In the genomic region with DNA sequence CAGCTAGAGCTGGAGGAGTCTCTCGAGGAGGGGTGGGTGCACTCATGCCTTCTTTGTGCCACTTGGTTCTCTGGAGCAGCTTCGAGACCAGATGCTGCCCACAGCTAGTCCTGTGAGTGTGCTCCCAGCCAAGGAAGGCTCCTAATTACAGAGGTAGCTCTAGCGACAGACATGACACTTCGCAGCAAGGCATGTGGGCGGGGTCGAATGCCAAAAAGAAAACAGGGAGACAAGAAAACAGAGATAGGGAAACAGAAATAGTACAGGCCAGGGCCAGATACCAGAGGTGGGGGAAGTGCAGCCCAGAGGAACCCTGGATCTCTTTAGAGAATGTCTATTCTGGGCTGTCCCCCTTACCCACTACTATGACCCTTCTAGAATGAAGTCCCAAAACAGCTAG, we compare ENCODE assay signal across 11 mouse cellular contexts. TPM values are rescaled to one million over a fixed set of nuclear protein-coding genes. Genes with fewer than 3 reads are reported as not detected.
DNase-seq lines count a peak whose midpoint lies in the region; ATAC-seq lines count a peak whose summit lies in the region.
"Had no signal": no experiment of that assay in that cellular context is flagged by ENCODE, and none has a peak within 500 bp of the region (broad histone marks: within the 10 kb centered on the region; RNA-seq: fewer than 3 reads in every experiment).

No protein-coding gene starts in this region.

- H3K27me3 ChIP-seq in megakaryocyte, embryonic 14.5 days (replicated peaks), result peaks cover 22% of the 10 kb centered on the region
- no peaks in the 10 kb centered on the region for H3K27me3 ChIP-seq in intestine, embryonic 14.5 days (replicated peaks; ENCODE audit: control insufficient read depth, insufficient read depth, low read length)
- no peaks in the 10 kb centered on the region for H3K27me3 ChIP-seq in stomach, embryonic 16.5 days (ENCODE audit: control insufficient read depth, insufficient read depth, low read length)
- no peaks in the 10 kb centered on the region for H3K27me3 ChIP-seq in midbrain, embryonic 13.5 days

- H3K9me3 ChIP-seq in megakaryocyte, embryonic 14.5 days, result no peaks in the 10 kb centered on the region
- no peaks in the 10 kb centered on the region for H3K9me3 ChIP-seq in intestine, embryonic 14.5 days (ENCODE audit: control insufficient read depth, low read length)
- H3K9me3 ChIP-seq in stomach, embryonic 16.5 days (replicated peaks; ENCODE audit: control insufficient read depth, low read length), result no peaks in the 10 kb centered on the region
- H3K9me3 ChIP-seq in midbrain, embryonic 13.5 days, result no peaks in the 10 kb centered on the region

- DNase-seq in adrenal gland, postnatal 14 days, result peak; percentile 31
- no peak for DNase-seq in adrenal gland, postnatal 25 days
- DNase-seq in intestine, embryonic 14.5 days (ENCODE audit: low spot score), result no peak
- no peak for DNase-seq in right cerebral cortex, adult 2 months (ENCODE audit: low spot score in 2 of 2)
- DNase-seq: kidney, adult 18-20 months; layer of hippocampus, postnatal 36 days had no signal

- no peaks in the 10 kb centered on the region for H3K36me3 ChIP-seq in megakaryocyte, embryonic 14.5 days (replicated peaks; ENCODE audit: low read length)
- no peaks in the 10 kb centered on the region for H3K36me3 ChIP-seq in intestine, embryonic 14.5 days (ENCODE audit: control insufficient read depth, insufficient read depth, low read length)
- no peaks in the 10 kb centered on the region for H3K36me3 ChIP-seq in stomach, embryonic 16.5 days (ENCODE audit: control insufficient read depth, insufficient read depth, low read length)
- H3K36me3 ChIP-seq in midbrain, embryonic 13.5 days, result no peaks in the 10 kb centered on the region

- ATAC-seq in megakaryocyte, adult 5-6 weeks (ENCODE audit: poor library complexity, severe bottlenecking), result no peak
- no peak for ATAC-seq in intestine, embryonic 14.5 days (replicated peaks; ENCODE audit: low FRiP score, low TSS enrichment, low read depth)
- ATAC-seq in stomach, embryonic 16.5 days (ENCODE audit: insufficient read depth, low FRiP score), result no peak
- no peak for ATAC-seq in midbrain, embryonic 13.5 days

- H3K4me2 ChIP-seq in intestine, embryonic 14.5 days (ENCODE audit: low read length), result no peak overlapping the region
- no peak overlapping the region for H3K4me2 ChIP-seq in stomach, embryonic 16.5 days (ENCODE audit: low read depth, low read length)
- H3K4me2 ChIP-seq in midbrain, embryonic 13.5 days (replicated peaks), result no peak overlapping the region
- H3K4me2 ChIP-seq: midbrain, embryonic 11.5 days had no signal

- H3K4me1 ChIP-seq in megakaryocyte, embryonic 14.5 days, result peaks cover 64% of the 10 kb centered on the region
- peaks cover 21% of the 10 kb centered on the region; the same call in 1 of the 2 replicates for H3K4me1 ChIP-seq in intestine, embryonic 14.5 days (replicated peaks; ENCODE audit: control insufficient read depth, insufficient read depth, low read length)
- peaks cover 25% of the 10 kb centered on the region; the same call in 1 of the 2 replicates for H3K4me1 ChIP-seq in stomach, embryonic 16.5 days (ENCODE audit: control insufficient read depth, insufficient read depth, low read length)
- peaks cover 7% of the 10 kb centered on the region for H3K4me1 ChIP-seq in midbrain, embryonic 13.5 days (replicated peaks)

- WGBS in intestine, embryonic 14.5 days, result 29% methylated on average over 6 of the region's 6 CpGs
- 30% methylated on average over 6 of the region's 6 CpGs for WGBS in stomach, embryonic 16.5 days
- 50% methylated on average over 6 of the region's 6 CpGs for WGBS in midbrain, embryonic 13.5 days

- H3K9ac ChIP-seq in intestine, embryonic 14.5 days (ENCODE audit: low read length), result no peak overlapping the region
- no peak overlapping the region; the same call in 1 of the 2 replicates for H3K9ac ChIP-seq in stomach, embryonic 16.5 days (ENCODE audit: low read length)
- no peak overlapping the region for H3K9ac ChIP-seq in midbrain, embryonic 13.5 days (replicated peaks)

- H3K4me3 ChIP-seq in megakaryocyte, embryonic 14.5 days (replicated peaks), result peak overlapping the region; percentile 75
- H3K4me3 ChIP-seq in intestine, embryonic 14.5 days (ENCODE audit: low read depth, low read length), result no peak overlapping the region
- H3K4me3 ChIP-seq in stomach, embryonic 16.5 days (replicated peaks; ENCODE audit: low read length), result no peak overlapping the region
- H3K4me3 ChIP-seq in midbrain, embryonic 13.5 days (replicated peaks), result no peak overlapping the region

- peak overlapping the region; percentile 22; the same call in 1 of the 2 replicates for H3K27ac ChIP-seq in intestine, embryonic 14.5 days (ENCODE audit: low read depth)
- H3K27ac ChIP-seq in stomach, embryonic 16.5 days (ENCODE audit: low read length), result peak overlapping the region; percentile 77
- no peak overlapping the region for H3K27ac ChIP-seq in midbrain, embryonic 13.5 days

RNA-seq across cellular contexts. Expression of gene Jup, which starts 4.7 kb away (rescaled TPM):
- 101 and 102 TPM in 2 replicates for total RNA-seq in adrenal gland, postnatal 14 days (2021)
- total RNA-seq in adrenal gland, postnatal 25 days (2021), result 59.5 and 81.5 TPM in 2 replicates
- polyA plus RNA-seq in megakaryocyte, embryonic 14.5 days (2012; ENCODE audit: insufficient read depth, low replicate concordance), result 6.4 and 9.4 TPM in 2 replicates
- total RNA-seq in megakaryocyte, adult 5-6 weeks (2015), result 3.5 and 3.9 TPM in 2 replicates
- 1.5 and 5.1 TPM in 2 replicates for total RNA-seq in megakaryocyte, adult 5-6 weeks (2017)
- polyA plus RNA-seq in intestine, embryonic 14.5 days (2014; fragmentation: Nextera tagmentation; extraction: Ambion mirVana), result 93.4 and 106 TPM in 2 replicates
- polyA plus RNA-seq in stomach, embryonic 16.5 days (2015; fragmentation: Nextera tagmentation; extraction: Ambion mirVana), result 247 and 328 TPM in 2 replicates
- 69.2 and 70.5 TPM in 2 replicates for polyA plus RNA-seq in midbrain, embryonic 13.5 days (2015; fragmentation: Nextera tagmentation; extraction: Ambion mirVana)

RNA-seq across cellular contexts. Expression of gene P3h4, which starts 12.4 kb away (rescaled TPM):
- total RNA-seq in adrenal gland, postnatal 14 days (2021), result 25.8 and 26.7 TPM in 2 replicates
- 25.7 and 29.4 TPM in 2 replicates for total RNA-seq in adrenal gland, postnatal 25 days (2021)
- not detected in 2 replicates for polyA plus RNA-seq in megakaryocyte, embryonic 14.5 days (2012; ENCODE audit: insufficient read depth, low replicate concordance)
- total RNA-seq in megakaryocyte, adult 5-6 weeks (2015), result not detected in 2 replicates
- 0.08 TPM in 1 of 2 replicates, not detected in the other for total RNA-seq in megakaryocyte, adult 5-6 weeks (2017)
- polyA plus RNA-seq in intestine, embryonic 14.5 days (2014; fragmentation: Nextera tagmentation; extraction: Ambion mirVana), result 54.8 and 55.3 TPM in 2 replicates
- polyA plus RNA-seq in stomach, embryonic 16.5 days (2015; fragmentation: Nextera tagmentation; extraction: Ambion mirVana), result 56.7 and 62.1 TPM in 2 replicates
- polyA plus RNA-seq in midbrain, embryonic 13.5 days (2015; fragmentation: Nextera tagmentation; extraction: Ambion mirVana), result 13.7 and 16.8 TPM in 2 replicates

RNA-seq across cellular contexts. Expression of gene Fkbp10, which starts 13.3 kb away (rescaled TPM):
- 33.8 and 38.9 TPM in 2 replicates for total RNA-seq in adrenal gland, postnatal 14 days (2021)
- 23.8 and 24.7 TPM in 2 replicates for total RNA-seq in adrenal gland, postnatal 25 days (2021)
- 0.22 TPM in 1 of 2 replicates, not detected in the other for polyA plus RNA-seq in megakaryocyte, embryonic 14.5 days (2012; ENCODE audit: insufficient read depth, low replicate concordance)
- total RNA-seq in megakaryocyte, adult 5-6 weeks (2015), result 0.09 TPM in 1 of 2 replicates, not detected in the other
- not detected in 2 replicates for total RNA-seq in megakaryocyte, adult 5-6 weeks (2017)
- 86.2 and 89.7 TPM in 2 replicates for polyA plus RNA-seq in intestine, embryonic 14.5 days (2014; fragmentation: Nextera tagmentation; extraction: Ambion mirVana)
- 114 and 119 TPM in 2 replicates for polyA plus RNA-seq in stomach, embryonic 16.5 days (2015; fragmentation: Nextera tagmentation; extraction: Ambion mirVana)
- polyA plus RNA-seq in midbrain, embryonic 13.5 days (2015; fragmentation: Nextera tagmentation; extraction: Ambion mirVana), result 16.4 and 19.9 TPM in 2 replicates

RNA-seq across cellular contexts. Expression of gene Nt5c3b, which starts 39.4 kb away (rescaled TPM):
- 51.5 and 57.5 TPM in 2 replicates for total RNA-seq in adrenal gland, postnatal 14 days (2021)
- 60.3 and 63.2 TPM in 2 replicates for total RNA-seq in adrenal gland, postnatal 25 days (2021)
- polyA plus RNA-seq in megakaryocyte, embryonic 14.5 days (2012; ENCODE audit: insufficient read depth, low replicate concordance), result 48.3 and 86.4 TPM in 2 replicates
- 8.8 and 9.8 TPM in 2 replicates for total RNA-seq in megakaryocyte, adult 5-6 weeks (2015)
- total RNA-seq in megakaryocyte, adult 5-6 weeks (2017), result 7.3 and 9.6 TPM in 2 replicates
- 117 and 126 TPM in 2 replicates for polyA plus RNA-seq in intestine, embryonic 14.5 days (2014; fragmentation: Nextera tagmentation; extraction: Ambion mirVana)
- 99.1 and 109 TPM in 2 replicates for polyA plus RNA-seq in stomach, embryonic 16.5 days (2015; fragmentation: Nextera tagmentation; extraction: Ambion mirVana)
- polyA plus RNA-seq in midbrain, embryonic 13.5 days (2015; fragmentation: Nextera tagmentation; extraction: Ambion mirVana), result 99.3 and 101 TPM in 2 replicates

RNA-seq across cellular contexts. Expression of gene Klhl10, which starts 39.5 kb away (rescaled TPM):
- 0.94 and 1.5 TPM in 2 replicates for total RNA-seq in adrenal gland, postnatal 14 days (2021)
- total RNA-seq in adrenal gland, postnatal 25 days (2021), result 1.2 and 1.3 TPM in 2 replicates
- 0.56 TPM in 1 of 2 replicates, not detected in the other for polyA plus RNA-seq in megakaryocyte, embryonic 14.5 days (2012; ENCODE audit: insufficient read depth, low replicate concordance)
- total RNA-seq in megakaryocyte, adult 5-6 weeks (2015), result not detected in 2 replicates
- not detected in 2 replicates for total RNA-seq in megakaryocyte, adult 5-6 weeks (2017)
- polyA plus RNA-seq in intestine, embryonic 14.5 days (2014; fragmentation: Nextera tagmentation; extraction: Ambion mirVana), result 0.23 and 0.61 TPM in 2 replicates
- polyA plus RNA-seq in stomach, embryonic 16.5 days (2015; fragmentation: Nextera tagmentation; extraction: Ambion mirVana), result 0.29 and 0.30 TPM in 2 replicates
- 0.85 and 1.2 TPM in 2 replicates for polyA plus RNA-seq in midbrain, embryonic 13.5 days (2015; fragmentation: Nextera tagmentation; extraction: Ambion mirVana)

Comparison
In these comparisons a context has a peak if more than half of its experiments do, and no peak if none do; other contexts are left out.
1. RNA of gene P3h4, which starts 12.4 kb away (polyA plus RNA-seq): 56.7 to 62.1 TPM in stomach, embryonic 16.5 days, 54.8 to 55.3 TPM in intestine, embryonic 14.5 days and 13.7 to 16.8 TPM in midbrain, embryonic 13.5 days; not detected in megakaryocyte, embryonic 14.5 days; every median in the first group is over 10 times any median in the second.
2. RNA of gene Fkbp10, which starts 13.3 kb away (polyA plus RNA-seq): 114 to 119 TPM in stomach, embryonic 16.5 days, 86.2 to 89.7 TPM in intestine, embryonic 14.5 days and 16.4 to 19.9 TPM in midbrain, embryonic 13.5 days; 0.22 TPM in megakaryocyte, embryonic 14.5 days; every median in the first group is over 10 times any median in the second.